Mouse (Mus musculus) left cerebral cortex, adult 2 months (tissue): ENCODE data around the gene Bag6. TPM values are rescaled to one million over a fixed set of nuclear protein-coding genes. Genes with fewer than 3 reads are reported as not detected.
A peak's percentile ranks its signal among the peaks of the same experiment; 100 is the strongest.

Experiments used
- DNase-seq, 2 experiments: peaks; one replicate each; pipeline ENCODE4 v3.0.0; 2021 to 2022; ENCODE audit warnings: low spot score in 2 of 2, mixed read lengths in 1 of 2; ENCODE audit errors: extremely low spot score in 1 of 2
- H3K27ac ChIP-seq: fragments of 200-600 bp; 2 replicates; pipeline ENCODE4 v1.8.1; 2022
- H3K4me3 ChIP-seq: fragments of 200-600 bp; 2 replicates; pipeline ENCODE4 v1.8.1; 2022
- CTCF ChIP-seq: fragments of 200-600 bp; IDR thresholded peaks from 2 replicates; pipeline ENCODE4 v1.8.1; 2022; ENCODE audit warnings: antibody characterized with exemption, mild to moderate bottlenecking, moderate library complexity
- intact Hi-C: fragments of 180-260 bp; cut with DNase I; formaldehyde crosslinking; loops from one replicate; pipeline ENCODE4 v1.15.1; 2025
- microRNA-seq, 2 experiments: library from miRNA; unstranded; fragments of <30 nt; microRNA quantifications; one replicate each; pipeline ENCODE4 v1.2.0; 2021
- total RNA-seq, 2 experiments: library from RNA; stranded (reverse); gene quantifications; 2 replicates each; pipeline ENCODE4 v1.2.3; 2021

Bag6 gene
- total RNA-seq, 2 experiments from 2014 or later: 304 to 307 TPM

GRCm38 (mm10) chr17:35194844-35195630, 60.1 kb downstream of the Bag6 start:
- intact Hi-C loops: no loop called here
- no peak for DNase-seq
- H3K4me3 ChIP-seq: peak overlapping the region; percentile 47
- no peak for TF ChIP-seq CTCF
- no peak overlapping the region for H3K27ac ChIP-seq

- intact Hi-C loops: no loop called here
- no peak overlapping the region for H3K27ac ChIP-seq
- peak overlapping the region; percentile 47 for H3K4me3 ChIP-seq
- DNase-seq: peak; percentile 78 to 79
- peak; percentile 91 for TF ChIP-seq CTCF
Observed at GRCm38 (mm10) chr17:35195631-35196320, 60.8 kb downstream of the Bag6 start.

GRCm38 (mm10) chr17:35196321-35196641, 61.3 kb downstream of the Bag6 start:
- TF ChIP-seq CTCF: no peak
- DNase-seq: no peak
- peak overlapping the region; percentile 47 for H3K4me3 ChIP-seq
- intact Hi-C loops: no loop called here
- no peak overlapping the region for H3K27ac ChIP-seq

Small RNAs within 50 kb of the gene (microRNA-seq; reads per million reads assigned to microRNA genes)
- gene Mir6973a: 0 reads per million in 2 experiments

Other genes starting within 250 kb of the Bag6 start
- 1 to 10 TPM; 2.1 to 2.2 TPM for gene C2, start 236.9 kb upstream of the Bag6 start, total RNA-seq
- 100 to 1,000 TPM; 175 to 184 TPM for gene Ehmt2, start 236.7 kb upstream of the Bag6 start, total RNA-seq
- under 1 TPM; 0.45 to 0.79 TPM for gene Slc44a4, start 220.7 kb upstream of the Bag6 start, total RNA-seq
- gene Neu1, start 203.9 kb upstream of the Bag6 start, total RNA-seq: 10 to 100 TPM; 41.6 to 47.3 TPM
- gene Hspa1b, start 175.9 kb upstream of the Bag6 start, total RNA-seq: 10 to 100 TPM; 18.8 to 22.1 TPM
- gene Gm20481, start 165.3 kb upstream of the Bag6 start, total RNA-seq: not detected
- gene Hspa1a, start 163.0 kb upstream of the Bag6 start, total RNA-seq: 10 to 100 TPM; 14.5 to 17.2 TPM
- under 1 TPM; 0.34 to 0.42 TPM for gene Hspa1l, start 162.5 kb upstream of the Bag6 start, total RNA-seq
- 10 to 100 TPM; 15.8 to 18.4 TPM for gene Lsm2, start 153.3 kb upstream of the Bag6 start, total RNA-seq
- 10 to 100 TPM; 44.1 to 46.6 TPM for gene Vars, start 134.2 kb upstream of the Bag6 start, total RNA-seq
- gene Vwa7, start 118.6 kb upstream of the Bag6 start, total RNA-seq: under 1 TPM; 0.40 to 0.43 TPM
- under 1 TPM in 1 of 2 experiments, not detected in 1; 0.59 TPM for gene Sapcd1, start 107.2 kb upstream of the Bag6 start, total RNA-seq
- gene Msh5, start 88.4 kb upstream of the Bag6 start, total RNA-seq: under 1 TPM; 0.27 to 0.56 TPM
- 1 to 10 TPM; 7.4 to 8.3 TPM for gene Clic1, start 85.2 kb upstream of the Bag6 start, total RNA-seq
- 10 to 100 TPM; 10.1 to 11.0 TPM for gene Ddah2, start 76.1 kb upstream of the Bag6 start, total RNA-seq
- gene Ly6g6c, start 69.8 kb upstream of the Bag6 start, total RNA-seq: not detected
- gene Mpig6b, start 69.0 kb upstream of the Bag6 start, total RNA-seq: not detected
- 1 to 10 TPM; 2.1 to 3.6 TPM for gene Ly6g6e, start 58.3 kb upstream of the Bag6 start, total RNA-seq
- 1 to 10 TPM in 1 of 2 experiments, under 1 TPM in 1; 0.70 to 1.1 TPM for gene Ly6g6d, start 57.1 kb upstream of the Bag6 start, total RNA-seq
- under 1 TPM in 1 of 2 experiments, not detected in 1; 0.29 TPM for gene Ly6g6f, start 49.6 kb upstream of the Bag6 start, total RNA-seq
- 100 to 1,000 TPM; 109 to 117 TPM for gene Abhd16a, start 45.9 kb upstream of the Bag6 start, total RNA-seq
- not detected for gene Ly6g5c, start 26.9 kb upstream of the Bag6 start, total RNA-seq
- under 1 TPM; 0.79 TPM for gene Ly6g5b, start 19.8 kb upstream of the Bag6 start, total RNA-seq
- gene Gpank1, start 13.7 kb upstream of the Bag6 start, total RNA-seq: 10 to 100 TPM; 14.8 to 15.0 TPM
- gene Csnk2b, start 13.1 kb upstream of the Bag6 start, total RNA-seq: 100 to 1,000 TPM; 177 to 187 TPM
- 10 to 100 TPM; 27.0 to 28.5 TPM for gene D17H6S53E, start 8.8 kb upstream of the Bag6 start, total RNA-seq
- not detected for gene Apom, start 3.1 kb upstream of the Bag6 start, total RNA-seq
- gene Prrc2a, start 29.7 kb downstream of the Bag6 start, total RNA-seq: 100 to 1,000 TPM; 285 to 321 TPM
- 10 to 100 TPM in 1 of 2 experiments, 1 to 10 TPM in 1; 8.0 to 14.4 TPM for gene Aif1, start 40.9 kb downstream of the Bag6 start, total RNA-seq
- gene Lst1, start 53.3 kb downstream of the Bag6 start, total RNA-seq: 1 to 10 TPM; 6.4 to 7.4 TPM
- gene Ltb, start 59.3 kb downstream of the Bag6 start, total RNA-seq: under 1 TPM; 0.79 to 0.86 TPM
- not detected for gene Tnf, start 66.8 kb downstream of the Bag6 start, total RNA-seq
- gene Lta, start 70.2 kb downstream of the Bag6 start, total RNA-seq: under 1 TPM; 0.41 to 0.65 TPM
- gene Gm16181, start 85.7 kb downstream of the Bag6 start, total RNA-seq: not detected
- gene Atp6v1g2, start 98.5 kb downstream of the Bag6 start, total RNA-seq: 100 to 1,000 TPM; 549 to 569 TPM
- gene Nfkbil1, start 100.6 kb downstream of the Bag6 start, total RNA-seq: 10 to 100 TPM; 13.0 to 16.1 TPM
- 100 to 1,000 TPM; 215 TPM for gene Ddx39b, start 106.6 kb downstream of the Bag6 start, total RNA-seq
- 10 to 100 TPM; 20.3 to 25.3 TPM for gene H2-D1, start 127.6 kb downstream of the Bag6 start, total RNA-seq
- gene H2-Q1, start 185.2 kb downstream of the Bag6 start, total RNA-seq: under 1 TPM in 1 of 2 experiments, not detected in 1; 0.79 TPM
- gene H2-Q2, start 207.1 kb downstream of the Bag6 start, total RNA-seq: 1 to 10 TPM in 1 of 2 experiments, under 1 TPM in 1; 0.54 to 1.1 TPM
- gene H2-Q4, start 244.4 kb downstream of the Bag6 start, total RNA-seq: 1 to 10 TPM; 2.2 to 3.1 TPM